Mouse (Mus musculus) thymus, adult 2 months (tissue): ENCODE results near the gene Thap7.

ENCODE experiments used
- CTCF ChIP-seq: fragments of 200-500 bp; IDR thresholded peaks from 2 replicates; pipeline ENCODE4 v1.5.1; 2012; ENCODE audit warnings: mild to moderate bottlenecking, control low read depth, low read length, moderate library complexity, borderline replicate concordance; ENCODE audit not compliant: control insufficient read depth, poor library complexity, insufficient read depth; ENCODE audit errors: extremely low read depth
- POLR2A ChIP-seq: fragments of 200-500 bp; IDR thresholded peaks from 2 replicates; pipeline ENCODE4 v1.6.1; 2012; ENCODE audit warnings: mild to moderate bottlenecking, low read length, control low read depth, moderate library complexity; ENCODE audit not compliant: control insufficient read depth, poor library complexity, insufficient read depth; ENCODE audit errors: extremely low read depth

DNA sequence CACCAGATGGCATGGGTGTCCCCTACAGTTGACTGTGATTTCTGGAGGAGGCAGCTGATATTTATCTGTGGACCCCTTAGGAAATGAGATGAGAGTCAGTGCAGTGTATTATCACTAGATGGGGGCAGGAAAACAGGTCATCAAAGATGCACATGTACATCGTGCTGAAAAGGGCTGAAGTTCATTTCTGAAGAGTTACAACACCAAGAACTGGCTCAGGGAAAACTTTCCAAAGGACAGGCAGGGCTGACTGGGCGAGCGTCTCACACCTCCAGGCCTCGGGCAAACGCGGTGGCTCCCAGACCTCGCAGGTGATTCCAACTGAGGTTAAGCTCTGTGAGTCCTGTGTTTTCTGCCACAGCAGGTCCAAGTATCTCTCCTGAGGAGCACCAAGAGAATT, 21.9 kb upstream of the Thap7 start:
- no peak for TF ChIP-seq CTCF
- no peak for TF ChIP-seq POLR2A
